Mouse (Mus musculus): ENCODE measurements around the gene Sec14l3. TPM values are rescaled to one million over a fixed set of nuclear protein-coding genes. Genes with fewer than 3 reads are reported as not detected.
"Not testable (repeated sequence)": the region's sequence is repeated elsewhere in the genome, so short reads cannot be mapped to it uniquely, and the experiment has no call there.

The Sec14l3 gene
- polyA plus RNA-seq, 1 experiment = not detected

- Histone ChIP-seq H3K27me3 (ENCODE audit: control insufficient read depth, insufficient read depth, low read length) (no peaks in the 10 kb centered on the region), H3K4me3 (ENCODE audit: low read depth, low read length) (no peak overlapping the region), H3K27ac (ENCODE audit: insufficient read depth, low read depth, low read length) (no peak overlapping the region), H3K36me3 (ENCODE audit: control insufficient read depth, insufficient read depth, low read length) (peaks cover 16% of the 10 kb centered on the region), H3K4me1 (ENCODE audit: control insufficient read depth, insufficient read depth, insufficient read length, low read length) (peaks cover 5% of the 10 kb centered on the region)
- TF ChIP-seq POLR2A (IDR thresholded peaks at IDR 0.05; ENCODE audit: low read depth, low read length) (no peak), CTCF (IDR thresholded peaks at IDR 0.05; ENCODE audit: extremely low read depth, insufficient read length, insufficient replicate concordance, low read depth, low read length) (no peak)
- 77% methylated on average over 5 of the region's 5 CpGs for WGBS
Measured at GRCm38 (mm10) chr11:4101851-4102250, 37.2 kb downstream of the Sec14l3 start.

DNA sequence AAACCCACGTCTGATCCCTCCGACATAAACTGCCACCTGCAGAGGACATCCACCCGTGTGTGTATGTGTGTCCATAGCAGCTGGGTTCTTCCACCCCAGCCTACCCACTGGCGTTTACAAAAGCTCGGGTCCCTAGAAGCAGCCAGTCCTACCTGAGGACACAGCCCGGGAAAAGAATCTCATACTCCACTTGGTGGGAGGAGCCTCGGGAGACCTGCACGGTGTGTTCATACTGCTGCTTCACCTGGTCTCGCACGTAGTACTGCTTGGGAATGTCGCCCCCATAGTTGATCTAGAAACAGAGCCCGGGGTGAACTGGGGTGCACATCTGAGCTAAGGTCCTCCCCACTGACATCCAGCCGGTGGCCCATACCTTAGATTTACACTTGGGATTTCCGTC lies 38.9 kb downstream of the Sec14l3 start:
- H3K4me1 ChIP-seq (ENCODE audit: control insufficient read depth, insufficient read depth, insufficient read length, low read length) = no peaks in the 10 kb centered on the region; the same call in 1 of the 2 replicates
- no peaks in the 10 kb centered on the region for H3K27me3 ChIP-seq (ENCODE audit: control insufficient read depth, insufficient read depth, low read length)
- TF ChIP-seq CTCF (IDR thresholded peaks at IDR 0.05; ENCODE audit: extremely low read depth, insufficient read length, insufficient replicate concordance, low read depth, low read length) (no peak), POLR2A (IDR thresholded peaks at IDR 0.05; ENCODE audit: low read depth, low read length) (no peak)
- H3K27ac ChIP-seq (ENCODE audit: insufficient read depth, low read depth, low read length) = no peak overlapping the region
- H3K36me3 ChIP-seq (ENCODE audit: control insufficient read depth, insufficient read depth, low read length) = peaks cover 22% of the 10 kb centered on the region
- no peak overlapping the region for H3K4me3 ChIP-seq (ENCODE audit: low read depth, low read length)
- WGBS = 81% methylated on average over 14 of the region's 14 CpGs

- Histone ChIP-seq H3K36me3 (ENCODE audit: control insufficient read depth, insufficient read depth, low read length) (peaks cover 31% of the 10 kb centered on the region), H3K27ac (ENCODE audit: insufficient read depth, low read depth, low read length) (no peak overlapping the region), H3K27me3 (ENCODE audit: control insufficient read depth, insufficient read depth, low read length) (no peaks in the 10 kb centered on the region), H3K4me1 (ENCODE audit: control insufficient read depth, insufficient read depth, insufficient read length, low read length) (no peaks in the 10 kb centered on the region; the same call in 1 of the 2 replicates), H3K4me3 (ENCODE audit: low read depth, low read length) (no peak overlapping the region)
- TF ChIP-seq CTCF (IDR thresholded peaks at IDR 0.05; ENCODE audit: extremely low read depth, insufficient read length, insufficient replicate concordance, low read depth, low read length) (no peak), POLR2A (IDR thresholded peaks at IDR 0.05; ENCODE audit: low read depth, low read length) (no peak)
- 92% methylated on average over 5 of the region's 5 CpGs for WGBS
Measured at GRCm38 (mm10) chr11:4104989-4105388, 40.3 kb downstream of the Sec14l3 start.

GRCm38 (mm10) chr11:4105444-4105843 lies 40.8 kb downstream of the Sec14l3 start:
- 59% methylated on average over 6 of the region's 6 CpGs for WGBS
- Histone ChIP-seq H3K27ac (ENCODE audit: insufficient read depth, low read depth, low read length) (no peak overlapping the region), H3K36me3 (ENCODE audit: control insufficient read depth, insufficient read depth, low read length) (peaks cover 36% of the 10 kb centered on the region), H3K4me1 (ENCODE audit: control insufficient read depth, insufficient read depth, insufficient read length, low read length) (no peaks in the 10 kb centered on the region; the same call in 1 of the 2 replicates), H3K27me3 (ENCODE audit: control insufficient read depth, insufficient read depth, low read length) (no peaks in the 10 kb centered on the region), H3K4me3 (ENCODE audit: low read depth, low read length) (no peak overlapping the region)
- TF ChIP-seq CTCF (IDR thresholded peaks at IDR 0.05; ENCODE audit: extremely low read depth, insufficient read length, insufficient replicate concordance, low read depth, low read length) (no peak), POLR2A (IDR thresholded peaks at IDR 0.05; ENCODE audit: low read depth, low read length) (no peak)

DNA sequence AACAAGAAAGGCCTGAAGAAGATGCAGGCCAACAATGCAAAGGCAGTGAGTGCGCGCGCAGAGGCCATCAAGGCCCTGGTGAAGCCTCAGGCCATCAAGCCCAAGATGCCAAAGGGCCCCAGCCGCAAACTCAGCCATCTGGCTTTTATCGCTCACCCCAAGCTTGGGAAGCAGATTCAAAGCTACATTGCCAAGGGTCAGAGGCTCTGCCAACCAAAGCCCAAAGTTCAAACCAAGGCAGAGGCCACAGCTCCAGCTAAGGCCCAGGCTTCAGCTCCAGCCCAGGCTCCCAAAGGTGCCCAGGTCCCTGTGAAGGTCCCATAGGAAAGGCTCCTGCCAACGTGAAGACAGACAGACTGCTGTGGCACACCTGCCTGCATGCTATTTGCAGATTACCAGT lies 43.3 kb downstream of the Sec14l3 start:
- not testable (repeated sequence) for H3K27ac ChIP-seq (ENCODE audit: insufficient read depth, low read depth, low read length); H3K4me3 ChIP-seq (ENCODE audit: low read depth, low read length); H3K27me3 ChIP-seq (ENCODE audit: control insufficient read depth, insufficient read depth, low read length)
- H3K4me1 ChIP-seq (ENCODE audit: control insufficient read depth, insufficient read depth, insufficient read length, low read length) = peaks cover 17% of the 10 kb centered on the region; the same call in 1 of the 2 replicates
- 84% methylated on average over 6 of the region's 6 CpGs for WGBS
- H3K36me3 ChIP-seq (ENCODE audit: control insufficient read depth, insufficient read depth, low read length) = peaks cover 35% of the 10 kb centered on the region

DNA sequence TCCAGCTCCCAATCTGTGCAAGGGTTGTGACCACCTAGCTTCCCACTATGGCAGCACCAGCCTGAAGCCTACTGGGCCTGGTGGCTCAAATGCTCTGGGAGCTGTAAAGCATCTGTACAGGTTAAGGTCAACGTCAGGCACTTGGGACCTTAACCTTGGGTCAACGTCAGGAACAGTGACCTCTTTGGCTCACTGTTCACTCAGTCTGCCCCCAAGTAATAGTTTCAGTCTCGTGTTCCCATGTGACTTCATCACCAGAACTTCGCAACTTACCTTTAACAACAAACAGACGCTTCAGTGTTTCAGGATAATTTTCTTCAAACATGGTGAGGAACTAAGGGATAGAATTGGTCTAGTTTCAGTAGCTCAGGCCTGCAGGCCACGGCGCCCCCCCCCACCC lies 44.0 kb downstream of the Sec14l3 start:
- Histone ChIP-seq H3K4me3 (ENCODE audit: low read depth, low read length) (no peak overlapping the region), H3K36me3 (ENCODE audit: control insufficient read depth, insufficient read depth, low read length) (peaks cover 28% of the 10 kb centered on the region), H3K27me3 (ENCODE audit: control insufficient read depth, insufficient read depth, low read length) (no peaks in the 10 kb centered on the region), H3K27ac (ENCODE audit: insufficient read depth, low read depth, low read length) (no peak overlapping the region), H3K4me1 (ENCODE audit: control insufficient read depth, insufficient read depth, insufficient read length, low read length) (peaks cover 21% of the 10 kb centered on the region; the same call in 1 of the 2 replicates)
- TF ChIP-seq CTCF (IDR thresholded peaks at IDR 0.05; ENCODE audit: extremely low read depth, insufficient read length, insufficient replicate concordance, low read depth, low read length) = no peak
- TF ChIP-seq POLR2A (IDR thresholded peaks at IDR 0.05; ENCODE audit: low read depth, low read length) = no peak
- WGBS = 85% methylated on average over 7 of the region's 7 CpGs

DNA sequence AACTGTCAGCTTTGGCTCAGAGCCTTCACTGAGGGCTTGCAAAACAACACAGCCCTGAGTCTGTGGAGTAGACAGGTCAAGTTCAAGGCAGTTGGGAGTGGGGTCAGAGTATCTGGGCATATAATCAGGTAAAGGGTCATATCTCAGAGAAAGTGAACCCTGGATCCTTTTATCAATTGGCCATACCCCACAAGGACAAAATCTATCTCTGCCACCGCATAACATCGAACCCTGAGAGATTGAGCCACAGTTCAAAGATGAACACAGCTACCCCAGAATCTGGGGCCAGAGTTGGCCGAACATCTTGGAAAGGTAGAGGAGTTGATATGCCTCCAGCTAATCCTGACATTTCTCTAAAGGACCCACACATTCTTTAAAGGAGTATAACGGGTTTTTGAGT lies 47.4 kb downstream of the Sec14l3 start:
- Histone ChIP-seq H3K4me1 (ENCODE audit: control insufficient read depth, insufficient read depth, insufficient read length, low read length) (peaks cover 31% of the 10 kb centered on the region), H3K27me3 (ENCODE audit: control insufficient read depth, insufficient read depth, low read length) (no peaks in the 10 kb centered on the region), H3K36me3 (ENCODE audit: control insufficient read depth, insufficient read depth, low read length) (peaks cover 21% of the 10 kb centered on the region), H3K4me3 (ENCODE audit: low read depth, low read length) (no peak overlapping the region), H3K27ac (ENCODE audit: insufficient read depth, low read depth, low read length) (peak overlapping the region; percentile 44)
- 59% methylated on average over 4 of the region's 4 CpGs for WGBS
- no peak for TF ChIP-seq CTCF (IDR thresholded peaks at IDR 0.05; ENCODE audit: extremely low read depth, insufficient read length, insufficient replicate concordance, low read depth, low read length)
- TF ChIP-seq POLR2A (IDR thresholded peaks at IDR 0.05; ENCODE audit: low read depth, low read length) = no peak

DNA sequence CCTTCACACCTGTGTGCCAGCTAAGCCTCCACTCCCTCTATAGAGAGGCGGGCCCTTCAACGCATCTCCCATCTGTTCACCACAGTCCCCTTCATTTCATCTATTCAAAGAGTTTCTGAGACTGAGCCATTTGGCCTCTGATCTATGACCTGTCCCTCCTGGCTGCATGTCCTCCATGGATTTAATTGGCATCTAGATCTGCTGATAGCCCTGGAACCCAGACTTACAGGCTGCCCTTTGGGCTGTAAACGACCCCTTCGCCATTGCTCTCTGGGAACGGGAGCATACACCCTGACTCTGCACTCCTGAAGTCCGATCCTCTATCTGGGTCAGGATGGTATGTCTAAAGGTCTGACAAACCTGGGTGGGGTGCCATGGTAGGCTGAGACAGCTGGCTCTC lies 48.2 kb downstream of the Sec14l3 start:
- peak overlapping the region; percentile 44 for H3K27ac ChIP-seq (ENCODE audit: insufficient read depth, low read depth, low read length)
- H3K4me3 ChIP-seq (ENCODE audit: low read depth, low read length) = no peak overlapping the region
- peaks cover 31% of the 10 kb centered on the region for H3K4me1 ChIP-seq (ENCODE audit: control insufficient read depth, insufficient read depth, insufficient read length, low read length)
- TF ChIP-seq CTCF (IDR thresholded peaks at IDR 0.05; ENCODE audit: extremely low read depth, insufficient read length, insufficient replicate concordance, low read depth, low read length) = no peak
- TF ChIP-seq POLR2A (IDR thresholded peaks at IDR 0.05; ENCODE audit: low read depth, low read length) = no peak
- peaks cover 18% of the 10 kb centered on the region for H3K36me3 ChIP-seq (ENCODE audit: control insufficient read depth, insufficient read depth, low read length)
- 51% methylated on average over 6 of the region's 6 CpGs for WGBS
- H3K27me3 ChIP-seq (ENCODE audit: control insufficient read depth, insufficient read depth, low read length) = no peaks in the 10 kb centered on the region

All from small intestine, adult 2 months (tissue).